8 mouse cellular contexts compared by ENCODE assay signal in genomic region chr7:113059211-113059966, GRCm38 (mm10).
DNase-seq lines count a peak whose midpoint lies in the region; ATAC-seq and TF ChIP-seq lines count a peak whose summit lies in the region.

No protein-coding gene starts in this region.

- 0 out of 2 replicates have a peak overlapping the region, but pooled peaks have one; percentile 8 for H3K27ac ChIP-seq in embryonic facial prominence, embryonic 12.5 days
- peak overlapping the region; percentile 41; the same call in 1 of the 2 replicates for H3K27ac ChIP-seq in neural tube, embryonic 15.5 days (replicated peaks)

- H3K9me3 ChIP-seq in E14TG2a.4 (ENCODE audit: low read length), result no peaks in the 10 kb centered on the region
- H3K9me3 ChIP-seq in embryonic facial prominence, embryonic 12.5 days, result no peaks in the 10 kb centered on the region
- no peaks in the 10 kb centered on the region for H3K9me3 ChIP-seq in neural tube, embryonic 15.5 days (replicated peaks)

- peak overlapping the region; percentile 30; the same call in 1 of the 2 replicates for H3K4me3 ChIP-seq in E14TG2a.4 (replicated peaks; ENCODE audit: low read length)
- no peak overlapping the region for H3K4me3 ChIP-seq in embryonic facial prominence, embryonic 12.5 days
- no peak overlapping the region for H3K4me3 ChIP-seq in neural tube, embryonic 15.5 days (replicated peaks)

- H3K9ac ChIP-seq in embryonic facial prominence, embryonic 12.5 days, result no peak overlapping the region
- no peak overlapping the region for H3K9ac ChIP-seq in neural tube, embryonic 15.5 days (replicated peaks)

- ATAC-seq in embryonic facial prominence, embryonic 12.5 days (ENCODE audit: insufficient number of reproducible peaks, insufficient read depth, low FRiP score, low TSS enrichment), result no peak
- ATAC-seq in neural tube, embryonic 15.5 days (ENCODE audit: low FRiP score), result no peak

- peaks cover 55% of the 10 kb centered on the region for H3K4me1 ChIP-seq in E14TG2a.4 (replicated peaks; ENCODE audit: low read depth, low read length)
- H3K4me1 ChIP-seq in embryonic facial prominence, embryonic 12.5 days, result peaks cover 12% of the 10 kb centered on the region
- H3K4me1 ChIP-seq in neural tube, embryonic 15.5 days, result peaks cover 8% of the 10 kb centered on the region; the same call in 1 of the 2 replicates

- no peak for TF ChIP-seq CTCF in E14TG2a.4 (conservative IDR thresholded peaks at IDR 0.05; ENCODE audit: low read length)

- no peak overlapping the region for H3K4me2 ChIP-seq in embryonic facial prominence, embryonic 12.5 days (replicated peaks)
- H3K4me2 ChIP-seq in neural tube, embryonic 15.5 days, result no peak overlapping the region

- no peaks in the 10 kb centered on the region; the same call in 1 of the 2 replicates for H3K27me3 ChIP-seq in E14TG2a.4 (ENCODE audit: insufficient read depth, low read length)
- H3K27me3 ChIP-seq in embryonic facial prominence, embryonic 12.5 days, result no peaks in the 10 kb centered on the region
- H3K27me3 ChIP-seq in neural tube, embryonic 15.5 days (replicated peaks), result no peaks in the 10 kb centered on the region

- no peaks in the 10 kb centered on the region for H3K36me3 ChIP-seq in E14TG2a.4 (ENCODE audit: insufficient read depth, low read length)
- no peaks in the 10 kb centered on the region for H3K36me3 ChIP-seq in embryonic facial prominence, embryonic 12.5 days
- H3K36me3 ChIP-seq in neural tube, embryonic 15.5 days, result no peaks in the 10 kb centered on the region

- intact Hi-C loops in heart, postnatal 10 days (cut with DNase I), result loop anchor here (5.0 kb wide), 1 partner anchor 102 kb away; no protein-coding TSS in a partner anchor

- peak; percentile 79 for DNase-seq in R1 (ENCODE audit: low read depth, low spot score)
- peak; percentile 72 to 77 for DNase-seq in heart, postnatal 10 days
- peak; percentile 57 for DNase-seq in layer of hippocampus, adult 9-11 months
- no peak for DNase-seq in spleen, adult 12 weeks (ENCODE audit: low spot score)
- no peak for DNase-seq in spleen, postnatal 36 days (ENCODE audit: low spot score in 2 of 2)

- WGBS in embryonic facial prominence, embryonic 12.5 days, result 20% methylated on average over 12 of the region's 12 CpGs
- WGBS in neural tube, embryonic 15.5 days, result 30% methylated on average over 12 of the region's 12 CpGs

Comparison
In these comparisons a context has a peak if more than half of its experiments do, and no peak if none do; other contexts are left out.
1. DNase-seq: peak in R1 (single experiment), heart, postnatal 10 days (2 of 2) and layer of hippocampus, adult 9-11 months (single experiment); none in spleen, adult 12 weeks (single experiment) and spleen, postnatal 36 days (0 of 2).